Mouse (Mus musculus) bone marrow macrophage, adult 2 months (primary cell): ENCODE data around the gene Vtn.

Experiments used
- CTCF ChIP-seq: IDR thresholded peaks from 2 replicates; pipeline ENCODE4 v1.5.1; 2012; ENCODE audit warnings: low read depth, mild to moderate bottlenecking, low read length, moderate library complexity
- POLR2A ChIP-seq: IDR thresholded peaks from 2 replicates; pipeline ENCODE4 v1.6.1; 2012; ENCODE audit warnings: mild to moderate bottlenecking, low read depth, low read length, borderline replicate concordance

DNA sequence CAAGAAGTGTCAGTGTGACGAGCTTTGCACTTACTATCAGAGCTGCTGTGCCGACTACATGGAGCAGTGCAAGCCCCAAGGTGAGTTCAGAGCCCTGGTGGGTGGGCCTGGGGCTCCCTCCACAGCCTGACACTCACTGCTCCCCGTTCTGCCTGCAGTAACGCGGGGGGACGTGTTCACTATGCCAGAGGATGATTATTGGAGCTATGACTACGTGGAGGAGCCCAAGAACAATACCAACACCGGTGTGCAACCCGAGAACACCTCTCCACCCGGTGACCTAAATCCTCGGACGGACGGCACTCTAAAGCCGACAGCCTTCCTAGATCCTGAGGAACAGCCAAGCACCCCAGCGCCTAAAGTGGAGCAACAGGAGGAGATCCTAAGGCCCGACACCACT is 652 bp downstream of the Vtn start:
- TF ChIP-seq CTCF, result no peak
- no peak for TF ChIP-seq POLR2A
